Mouse (Mus musculus) small intestine, adult 2 months (tissue): Measurements from ENCODE around the gene Ccnj. TPM values are rescaled to one million over a fixed set of nuclear protein-coding genes. Genes with fewer than 3 reads are reported as not detected.

Experiments
- H3K27ac ChIP-seq: fragments of 200-500 bp; 2 replicates; pipeline ENCODE4 v1.5.1; 2012; ENCODE audit warnings: low read depth, low read length, control low read depth, inconsistent platforms; ENCODE audit not compliant: insufficient read depth
- H3K27me3 ChIP-seq: fragments of 200-500 bp; 2 replicates; pipeline ENCODE4 v1.6.1; 2012; ENCODE audit warnings: mild to moderate bottlenecking, moderate library complexity, low read length, inconsistent platforms; ENCODE audit not compliant: control insufficient read depth, insufficient read depth
- H3K36me3 ChIP-seq: fragments of 200-500 bp; 2 replicates; pipeline ENCODE4 v1.6.1; 2012; ENCODE audit warnings: mild to moderate bottlenecking, low read length, control low read depth, inconsistent platforms; ENCODE audit not compliant: control insufficient read depth, insufficient read depth
- H3K4me1 ChIP-seq: fragments of 200-500 bp; 2 replicates; pipeline ENCODE4 v1.6.1; 2012; ENCODE audit warnings: low read length, inconsistent platforms, mixed read lengths; ENCODE audit not compliant: control insufficient read depth, insufficient read depth, insufficient read length
- H3K4me3 ChIP-seq: fragments of 200-500 bp; 2 replicates; pipeline ENCODE4 v1.5.1; 2012; ENCODE audit warnings: low read depth, mild to moderate bottlenecking, control low read depth, inconsistent platforms, low read length, moderate library complexity
- CTCF ChIP-seq: fragments of 200-500 bp; IDR thresholded peaks from 2 replicates; pipeline ENCODE4 v1.5.1; 2012; ENCODE audit warnings: low read depth, mild to moderate bottlenecking, control low read depth, inconsistent platforms, low read length, moderate library complexity, mixed read lengths; ENCODE audit not compliant: insufficient replicate concordance, insufficient read length; ENCODE audit errors: extremely low read depth
- POLR2A ChIP-seq: fragments of 200-500 bp; IDR thresholded peaks from 2 replicates; pipeline ENCODE4 v1.6.1; 2012; ENCODE audit warnings: low read depth, mild to moderate bottlenecking, control low read depth, inconsistent platforms, low read length, moderate library complexity
- WGBS: fragments of 180-500 bp; shearing (Covaris S2); methylation state at CpG from one replicate; pipeline ENCODE4 v1.1.7; 2018; 5-methylcytosine and 5-hydroxymethylcytosine counted together
- polyA plus RNA-seq: library from polyadenylated mRNA; depleted of rRNA; stranded (reverse); fragments of >200 nt; gene quantifications from 2 replicates; pipeline ENCODE4 v1.2.3, GENCODE M21; 2012; rRNA removed

Gene Ccnj
- polyA plus RNA-seq, 1 experiment: 5.9 TPM

GRCm38 (mm10) chr19:40888887-40889286 lies 57.8 kb downstream of the Ccnj start:
- Histone ChIP-seq H3K4me1 (no peaks in the 10 kb centered on the region), H3K27ac (no peak overlapping the region), H3K4me3 (no peak overlapping the region), H3K36me3 (no peaks in the 10 kb centered on the region), H3K27me3 (peaks cover 18% of the 10 kb centered on the region)
- TF ChIP-seq CTCF: no peak
- no peak for TF ChIP-seq POLR2A
- 83% methylated on average over 1 of the region's 1 CpGs for WGBS

GRCm38 (mm10) chr19:40894071-40894506 lies 63.0 kb downstream of the Ccnj start:
- Histone ChIP-seq H3K4me3 (peak overlapping the region; percentile 98), H3K27me3 (peaks cover 6% of the 10 kb centered on the region), H3K27ac (peak overlapping the region; percentile 80), H3K4me1 (peaks cover 5% of the 10 kb centered on the region), H3K36me3 (peaks cover under 1% of the 10 kb centered on the region)
- 55% methylated on average over 21 of the region's 21 CpGs for WGBS
- TF ChIP-seq CTCF (no peak), POLR2A (no peak)

GRCm38 (mm10) chr19:40894519-40895392 lies 63.7 kb downstream of the Ccnj start, which contains the start of gene Zfp518a:
Gene Zfp518a (plus strand): TSS chr19:40894705.
- TF ChIP-seq CTCF (peak; percentile 13; the same call in 1 of the 2 replicates), POLR2A (peak; percentile 70)
- H3K27me3 ChIP-seq: peaks cover 6% of the 10 kb centered on the region
- H3K27ac ChIP-seq: peak within 1 kb of the TSS; percentile 93
- WGBS: under 1% methylated on average over 89 of the region's 89 CpGs
- H3K4me3 ChIP-seq: peak within 1 kb of the TSS; percentile 98
- peaks cover 5% of the 10 kb centered on the region for H3K4me1 ChIP-seq
- H3K36me3 ChIP-seq: peaks cover 2% of the 10 kb centered on the region

GRCm38 (mm10) chr19:40895393-40895703 lies 64.3 kb downstream of the Ccnj start:
- TF ChIP-seq CTCF: no peak
- no peak for TF ChIP-seq POLR2A
- Histone ChIP-seq H3K4me3 (peak overlapping the region; percentile 98), H3K4me1 (peaks cover 5% of the 10 kb centered on the region), H3K27me3 (peaks cover 6% of the 10 kb centered on the region), H3K27ac (no peak overlapping the region; the same call in 1 of the 2 replicates), H3K36me3 (peaks cover 2% of the 10 kb centered on the region)
- WGBS: 3% methylated on average over 6 of the region's 6 CpGs

Other genes starting within 250 kb of the Ccnj start
- gene Aldh18a1, start 242.8 kb upstream of the Ccnj start, polyA plus RNA-seq: 34.4 and 87.3 TPM in 2 replicates
- 3.7 and 4.0 TPM in 2 replicates for gene Tctn3, start 219.0 kb upstream of the Ccnj start, polyA plus RNA-seq
- gene Entpd1, start 218.9 kb upstream of the Ccnj start, polyA plus RNA-seq: 3.1 and 4.6 TPM in 2 replicates
- not detected in 2 replicates for gene Cc2d2b, start 82.5 kb upstream of the Ccnj start, polyA plus RNA-seq
- 0.08 and 0.32 TPM in 2 replicates for gene Zfp518a, start 63.4 kb downstream of the Ccnj start, polyA plus RNA-seq
- gene Blnk, start 163.3 kb downstream of the Ccnj start, polyA plus RNA-seq: 9.3 and 9.5 TPM in 2 replicates
- gene Dntt, start 198.0 kb downstream of the Ccnj start, polyA plus RNA-seq: not detected in 2 replicates
- gene Opalin, start 245.8 kb downstream of the Ccnj start, polyA plus RNA-seq: not detected in 2 replicates